8 mouse cellular contexts compared by ENCODE assay signal in the genomic region with DNA sequence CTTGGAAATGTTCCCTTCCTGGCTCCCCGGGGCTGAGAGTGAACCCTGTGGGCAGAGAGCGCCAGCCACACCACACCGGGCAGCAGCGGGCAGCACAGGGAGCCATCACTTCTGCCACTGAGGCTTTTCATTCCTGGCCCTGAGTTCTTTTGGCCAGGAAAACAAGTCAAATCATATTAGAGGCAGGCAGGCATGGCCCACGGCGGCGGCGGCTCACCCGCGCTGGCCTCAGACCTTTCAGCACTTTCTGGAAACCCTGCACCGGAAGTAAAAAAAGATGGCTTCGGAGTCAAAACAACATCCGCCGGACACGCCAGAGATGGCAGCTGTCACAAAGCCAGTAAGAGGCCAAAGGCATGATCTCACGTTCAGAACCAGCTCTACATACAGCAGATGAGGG. TPM values are rescaled to one million over a fixed set of nuclear protein-coding genes. Genes with fewer than 3 reads are reported as not detected.
DNase-seq lines count a peak whose midpoint lies in the region; ATAC-seq and TF ChIP-seq lines count a peak whose summit lies in the region.

No protein-coding gene starts in this region.

- H3K27me3 ChIP-seq in heart, embryonic 11.5 days (ENCODE audit: control insufficient read depth, insufficient read depth, low read length) = no peaks in the 10 kb centered on the region
- peaks cover 24% of the 10 kb centered on the region for H3K27me3 ChIP-seq in embryonic facial prominence, embryonic 13.5 days
- no peaks in the 10 kb centered on the region for H3K27me3 ChIP-seq in kidney, adult 2 months (replicated peaks; ENCODE audit: control insufficient read depth, insufficient read depth, low read length)

- 65% methylated on average over 16 of the region's 16 CpGs for WGBS in heart, embryonic 11.5 days (ENCODE audit: insufficient replicate concordance)
- 28% methylated on average over 16 of the region's 16 CpGs for whole genome bisulfite sequencing in embryonic facial prominence, embryonic 13.5 days
- 47% methylated on average over 16 of the region's 16 CpGs for WGBS in kidney, adult 2 months

- ATAC-seq in heart, embryonic 11.5 days (replicated peaks; ENCODE audit: insufficient number of reproducible peaks, low FRiP score, low TSS enrichment) = no peak
- no peak for ATAC-seq in embryonic facial prominence, embryonic 13.5 days (ENCODE audit: insufficient number of reproducible peaks, insufficient read depth, low FRiP score, low TSS enrichment, low read depth)

- H3K27ac ChIP-seq in heart, embryonic 11.5 days (ENCODE audit: low read depth, low read length) = no peak overlapping the region
- H3K27ac ChIP-seq in embryonic facial prominence, embryonic 13.5 days = peak overlapping the region; percentile 62
- peak overlapping the region; percentile 52; the same call in 1 of the 2 replicates for H3K27ac ChIP-seq in kidney, adult 2 months (ENCODE audit: insufficient read depth, low read depth, low read length)

- TF ChIP-seq POLR2A in kidney, adult 2 months (IDR thresholded peaks at IDR 0.05; ENCODE audit: low read depth, low read length) = no peak

- intact Hi-C loops in left cerebral cortex, postnatal 25 days (cut with DNase I) = loop anchor here (10.0 kb wide), 1 partner anchor 271 kb away; the partner anchor contains the start of gene Esrp2

- no peaks in the 10 kb centered on the region for H3K36me3 ChIP-seq in heart, embryonic 11.5 days (ENCODE audit: control insufficient read depth, insufficient read depth, low read length)
- H3K36me3 ChIP-seq in embryonic facial prominence, embryonic 13.5 days = no peaks in the 10 kb centered on the region
- H3K36me3 ChIP-seq in kidney, adult 2 months (ENCODE audit: control insufficient read depth, insufficient read depth, low read length) = no peaks in the 10 kb centered on the region

- peak; percentile 94 for DNase-seq in heart, adult 11 months
- DNase-seq in NIH3T3 (ENCODE audit: low read depth) = peak; percentile 13
- peak; percentile 62 for DNase-seq in kidney, adult 2 months
- no peak for DNase-seq in frontal cortex, postnatal 36 days (ENCODE audit: low spot score in 2 of 2)
- no peak for DNase-seq in left cerebral cortex, postnatal 25 days (ENCODE audit: low spot score in 2 of 2)
- no peak for DNase-seq in right cerebral cortex, postnatal 10 days (ENCODE audit: low spot score in 2 of 2)

- H3K4me1 ChIP-seq in heart, embryonic 11.5 days (ENCODE audit: control insufficient read depth, insufficient read depth, low read length) = no peaks in the 10 kb centered on the region
- peaks cover 34% of the 10 kb centered on the region for H3K4me1 ChIP-seq in embryonic facial prominence, embryonic 13.5 days
- peaks cover 2% of the 10 kb centered on the region; the same call in 1 of the 2 replicates for H3K4me1 ChIP-seq in kidney, adult 2 months (ENCODE audit: control insufficient read depth, insufficient read depth, low read length)

- no peak overlapping the region for H3K4me3 ChIP-seq in heart, embryonic 11.5 days (ENCODE audit: low read depth, low read length)
- H3K4me3 ChIP-seq in embryonic facial prominence, embryonic 13.5 days = no peak overlapping the region
- no peak overlapping the region for H3K4me3 ChIP-seq in kidney, adult 2 months (ENCODE audit: insufficient read depth, low read depth, low read length)

- H3K9ac ChIP-seq in heart, embryonic 11.5 days (ENCODE audit: low read depth, low read length) = no peak overlapping the region
- H3K9ac ChIP-seq in embryonic facial prominence, embryonic 13.5 days = 0 out of 2 replicates have a peak overlapping the region, but pooled peaks have one; percentile 27

- no peak for TF ChIP-seq CTCF in kidney, adult 2 months (conservative IDR thresholded peaks at IDR 0.05; ENCODE audit: insufficient read depth, insufficient read length, low read depth, low read length)

- H3K4me2 ChIP-seq in heart, embryonic 11.5 days = no peak overlapping the region
- H3K4me2 ChIP-seq in embryonic facial prominence, embryonic 13.5 days = peak overlapping the region; percentile 49

- H3K9me3 ChIP-seq in heart, embryonic 11.5 days (replicated peaks; ENCODE audit: control insufficient read depth, low read length) = no peaks in the 10 kb centered on the region
- no peaks in the 10 kb centered on the region for H3K9me3 ChIP-seq in embryonic facial prominence, embryonic 13.5 days

RNA-seq across cellular contexts. Expression of gene Zfp90, which starts 9.3 kb away (rescaled TPM):
- polyA plus RNA-seq in heart, embryonic 11.5 days (2014; fragmentation: Nextera tagmentation; extraction: Ambion mirVana) = 13.2 and 16.8 TPM in 2 replicates
- 31.0 and 34.2 TPM in 2 replicates for polyA plus RNA-seq in embryonic facial prominence, embryonic 13.5 days (2015; fragmentation: Nextera tagmentation; extraction: Ambion mirVana)
- polyA plus RNA-seq in kidney, adult 2 months (2012; rRNA removed) = 1.9 TPM in 2 replicates
- 10 to 100 TPM in 1 of 2 experiments, 1 to 10 TPM in 1; 9.9 to 10.4 TPM for total RNA-seq in left cerebral cortex, postnatal 25 days (2021)

Comparison
In these comparisons a context has a peak if more than half of its experiments do, and no peak if none do; other contexts are left out.
1. DNase-seq: peak in heart, adult 11 months (single experiment), NIH3T3 (single experiment) and kidney, adult 2 months (single experiment); none in frontal cortex, postnatal 36 days (0 of 2), left cerebral cortex, postnatal 25 days (0 of 2) and right cerebral cortex, postnatal 10 days (0 of 2).